Mouse (Mus musculus) hindbrain, embryonic 12.5 days (tissue): Measurements from ENCODE around the gene Pyroxd2. TPM values are rescaled to one million over a fixed set of nuclear protein-coding genes. Genes with fewer than 3 reads are reported as not detected.

ENCODE experiments used
- ATAC-seq: fragments of 200-750 bp; cut with Nextera tagmentation; 2 replicates; pipeline ENCODE4 v1.8.0; 2017; ENCODE audit warnings: moderate TSS enrichment; ENCODE audit not compliant: low FRiP score
- H3K27ac ChIP-seq: fragments of 300-500 bp; sonication (generic); 2 replicates; pipeline ENCODE4 v1.5.1; 2016; ENCODE audit warnings: mild to moderate bottlenecking
- H3K27me3 ChIP-seq: fragments of 300-500 bp; sonication (generic); 2 replicates; pipeline ENCODE4 v1.6.1; 2016; ENCODE audit warnings: mild to moderate bottlenecking
- H3K36me3 ChIP-seq: fragments of 300-500 bp; sonication (generic); 2 replicates; pipeline ENCODE4 v1.6.1; 2016; ENCODE audit warnings: mild to moderate bottlenecking
- H3K4me1 ChIP-seq: fragments of 300-500 bp; sonication (generic); 2 replicates; pipeline ENCODE4 v1.6.1; 2016
- H3K4me2 ChIP-seq: fragments of 300-500 bp; sonication (generic); replicated peaks from 2 replicates; pipeline ENCODE4 v1.6.1; 2016; ENCODE audit warnings: mild to moderate bottlenecking
- H3K4me3 ChIP-seq: fragments of 300-500 bp; sonication (generic); 2 replicates; pipeline ENCODE4 v1.5.1; 2016; ENCODE audit warnings: mild to moderate bottlenecking
- H3K9ac ChIP-seq: fragments of 300-500 bp; sonication (generic); 2 replicates; pipeline ENCODE4 v1.6.1; 2016; ENCODE audit warnings: mild to moderate bottlenecking, moderate library complexity
- H3K9me3 ChIP-seq: fragments of 300-500 bp; sonication (generic); replicated peaks from 2 replicates; pipeline ENCODE4 v1.6.1; 2016; ENCODE audit warnings: mild to moderate bottlenecking
- WGBS: fragments of 180-500 bp; shearing (Covaris S2); methylation state at CpG from one replicate; pipeline ENCODE4 v1.1.7; 2016; 5-methylcytosine and 5-hydroxymethylcytosine counted together
- polyA plus RNA-seq: library from polyadenylated mRNA; unstranded; fragments of >200 nt; fragmentation: Nextera tagmentation; extraction: Ambion mirVana; gene quantifications from 2 replicates; pipeline ENCODE4 v1.2.1, GENCODE M21; 2016

The Pyroxd2 gene
- polyA plus RNA-seq, 1 experiment from 2014 or later = 1.2 TPM

- WGBS = 100% methylated on average over 3 of the region's 3 CpGs
- H3K36me3 ChIP-seq = no peaks in the 10 kb centered on the region
- no peak overlapping the region for H3K9ac ChIP-seq
- no peak overlapping the region for H3K4me2 ChIP-seq
- no peak overlapping the region for H3K4me3 ChIP-seq
- ATAC-seq = no peak
- no peaks in the 10 kb centered on the region for H3K9me3 ChIP-seq
- peaks cover 21% of the 10 kb centered on the region for H3K4me1 ChIP-seq
- no peak overlapping the region for H3K27ac ChIP-seq
- peaks cover 4% of the 10 kb centered on the region for H3K27me3 ChIP-seq
Observed at GRCm38 (mm10) chr19:42677452-42677851, 75.1 kb downstream of the Pyroxd2 start.

GRCm38 (mm10) chr19:42676931-42677330 is 75.6 kb downstream of the Pyroxd2 start:
- peaks cover 22% of the 10 kb centered on the region for H3K4me1 ChIP-seq
- 92% methylated on average over 3 of the region's 3 CpGs for WGBS
- no peak overlapping the region for H3K4me2 ChIP-seq
- peaks cover 5% of the 10 kb centered on the region for H3K27me3 ChIP-seq
- H3K9me3 ChIP-seq = no peaks in the 10 kb centered on the region
- H3K9ac ChIP-seq = no peak overlapping the region
- no peak for ATAC-seq
- no peak overlapping the region for H3K4me3 ChIP-seq
- H3K36me3 ChIP-seq = no peaks in the 10 kb centered on the region
- no peak overlapping the region for H3K27ac ChIP-seq

Other genes starting within 250 kb of the Pyroxd2 start
- gene R3hcc1l, start 234.0 kb downstream of the Pyroxd2 start, polyA plus RNA-seq = 19.9 and 23.3 TPM in 2 replicates
- gene Loxl4, start 140.0 kb downstream of the Pyroxd2 start, polyA plus RNA-seq = 0.19 and 0.51 TPM in 2 replicates
- gene Hps1, start 27.2 kb upstream of the Pyroxd2 start, polyA plus RNA-seq = 16.6 and 16.9 TPM in 2 replicates